Mouse (Mus musculus): ENCODE data around the gene Nav2. TPM values are rescaled to one million over a fixed set of nuclear protein-coding genes. Genes with fewer than 3 reads are reported as not detected.

Nav2 gene
- polyA plus RNA-seq, 1 experiment = 10.1 TPM

DNA sequence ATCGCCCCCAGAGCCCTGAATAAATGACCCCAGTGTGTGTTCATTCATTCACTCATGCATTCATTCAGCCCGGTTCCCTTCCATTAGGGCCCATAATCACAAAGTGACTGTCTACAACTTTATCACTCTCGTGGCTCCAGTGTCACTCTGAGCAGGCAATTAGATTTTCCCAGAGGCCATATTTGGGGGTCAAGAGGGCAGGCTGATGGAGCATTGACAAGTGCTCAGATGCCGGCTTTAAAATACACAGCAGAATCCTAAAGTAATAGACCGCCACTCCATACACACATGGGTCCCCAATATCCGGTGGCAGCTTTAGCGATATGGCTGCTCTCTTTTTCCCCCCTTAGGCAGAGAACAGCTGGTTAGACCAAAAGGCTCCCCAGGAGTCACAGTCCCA is 74.1 kb downstream of the Nav2 start:
- H3K27ac ChIP-seq (replicated peaks; ENCODE audit: low read depth, low read length) = no peak overlapping the region
- no peaks in the 10 kb centered on the region; the same call in 1 of the 2 replicates for H3K4me1 ChIP-seq (ENCODE audit: control insufficient read depth, insufficient read depth, insufficient read length, low read length)
- no peak overlapping the region for H3K4me3 ChIP-seq (ENCODE audit: insufficient read depth, low read depth, low read length)

DNA sequence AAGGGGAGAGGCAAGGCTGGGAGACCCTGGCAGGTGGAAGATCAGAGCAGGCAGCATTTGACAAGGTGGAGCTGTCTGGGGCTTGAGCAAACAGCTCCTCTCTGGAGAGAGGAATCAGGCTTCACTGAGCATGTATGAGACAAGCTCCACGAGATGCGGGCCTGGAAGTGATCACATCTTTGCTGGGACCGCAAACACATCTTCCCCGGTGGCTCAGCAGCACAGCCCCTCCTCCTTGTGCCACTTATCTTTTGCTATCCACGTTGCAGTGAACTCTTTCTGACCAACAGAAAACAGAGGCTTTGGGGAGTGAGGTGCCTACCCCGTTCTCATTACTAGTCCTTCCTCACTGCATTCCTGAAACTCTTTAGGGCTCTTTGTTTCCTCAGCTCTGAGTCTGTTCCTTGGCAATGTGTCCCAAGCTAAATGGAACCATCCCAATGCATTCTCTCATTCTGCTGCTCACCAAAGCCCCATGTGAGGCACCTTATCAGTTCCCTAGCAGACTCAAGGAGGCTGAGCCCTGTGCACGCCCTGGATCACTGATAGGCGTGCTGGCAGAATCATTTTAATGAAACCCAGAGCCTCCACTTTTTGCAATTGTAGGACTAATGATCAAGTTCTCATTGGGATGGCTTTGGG is 83.5 kb downstream of the Nav2 start:
- no peak overlapping the region for H3K27ac ChIP-seq (replicated peaks; ENCODE audit: low read depth, low read length)
- no peak overlapping the region for H3K4me3 ChIP-seq (ENCODE audit: insufficient read depth, low read depth, low read length)
- H3K4me1 ChIP-seq (ENCODE audit: control insufficient read depth, insufficient read depth, insufficient read length, low read length) = no peaks in the 10 kb centered on the region

DNA sequence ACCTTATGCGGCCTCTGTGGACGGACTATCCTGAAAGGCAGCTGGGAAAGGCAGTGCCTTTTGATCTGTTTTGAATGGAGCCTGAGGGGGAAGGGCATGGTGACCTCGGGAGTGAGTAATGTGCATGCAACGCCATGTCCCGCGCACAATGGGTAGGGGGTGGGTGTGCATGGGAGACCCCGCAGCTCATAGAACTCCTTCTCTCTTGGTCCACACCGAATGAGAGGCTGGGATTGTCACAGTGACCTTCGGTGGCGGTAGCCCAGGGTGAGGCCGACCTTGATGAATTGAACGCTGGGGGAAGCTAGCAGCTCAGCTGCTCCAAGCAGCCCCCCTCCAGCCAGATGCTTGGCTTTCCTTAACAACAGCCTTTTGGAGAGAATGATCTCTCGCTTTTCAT is 86.7 kb downstream of the Nav2 start:
- H3K4me1 ChIP-seq (ENCODE audit: control insufficient read depth, insufficient read depth, insufficient read length, low read length) = peaks cover 7% of the 10 kb centered on the region; the same call in 1 of the 2 replicates
- H3K27ac ChIP-seq (replicated peaks; ENCODE audit: low read depth, low read length) = no peak overlapping the region
- no peak overlapping the region for H3K4me3 ChIP-seq (ENCODE audit: insufficient read depth, low read depth, low read length)

DNA sequence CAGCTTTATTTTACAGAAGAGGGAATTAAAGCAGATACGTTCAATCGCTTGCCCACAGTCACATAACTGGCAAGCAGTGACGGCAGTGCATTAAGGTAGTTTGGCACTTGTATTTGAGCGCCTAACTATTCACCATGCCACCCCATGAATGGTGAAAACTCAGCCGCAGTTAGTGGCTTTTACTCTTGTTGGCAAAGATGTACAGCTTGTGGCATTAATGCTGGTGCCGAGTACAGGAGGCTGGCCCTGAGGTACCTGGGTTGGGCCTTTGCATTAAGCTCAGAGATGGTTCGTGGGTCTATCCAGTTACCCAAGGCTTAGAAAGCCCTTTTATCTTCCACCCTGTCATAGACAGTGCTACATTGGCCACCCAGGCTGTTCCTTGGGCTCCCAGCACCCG is 87.2 kb downstream of the Nav2 start:
- Histone ChIP-seq H3K4me3 (ENCODE audit: insufficient read depth, low read depth, low read length) (no peak overlapping the region), H3K4me1 (ENCODE audit: control insufficient read depth, insufficient read depth, insufficient read length, low read length) (peaks cover 7% of the 10 kb centered on the region; the same call in 1 of the 2 replicates), H3K27ac (replicated peaks; ENCODE audit: low read depth, low read length) (no peak overlapping the region)

DNA sequence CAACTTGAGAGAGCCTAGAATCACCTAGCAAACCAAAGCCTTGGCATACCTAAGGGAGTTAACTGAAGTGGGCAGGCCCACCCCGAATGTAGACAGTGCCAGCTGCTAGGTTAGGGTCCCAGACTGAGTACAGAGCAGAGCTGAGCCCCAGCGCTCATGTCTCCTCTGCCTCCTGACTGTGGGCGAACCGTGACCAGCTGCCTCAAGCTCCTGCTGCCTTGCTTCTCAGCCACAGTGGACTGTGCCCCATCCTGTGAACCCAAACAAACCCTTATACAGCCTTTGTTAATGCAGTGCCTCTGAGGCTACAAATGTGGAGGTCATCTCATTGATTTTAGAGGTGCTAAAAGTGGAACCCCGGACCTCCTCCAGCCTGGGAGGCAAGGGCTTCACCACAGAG is 88.3 kb downstream of the Nav2 start:
- peaks cover 7% of the 10 kb centered on the region; the same call in 1 of the 2 replicates for H3K4me1 ChIP-seq (ENCODE audit: control insufficient read depth, insufficient read depth, insufficient read length, low read length)
- H3K27ac ChIP-seq (replicated peaks; ENCODE audit: low read depth, low read length) = no peak overlapping the region

DNA sequence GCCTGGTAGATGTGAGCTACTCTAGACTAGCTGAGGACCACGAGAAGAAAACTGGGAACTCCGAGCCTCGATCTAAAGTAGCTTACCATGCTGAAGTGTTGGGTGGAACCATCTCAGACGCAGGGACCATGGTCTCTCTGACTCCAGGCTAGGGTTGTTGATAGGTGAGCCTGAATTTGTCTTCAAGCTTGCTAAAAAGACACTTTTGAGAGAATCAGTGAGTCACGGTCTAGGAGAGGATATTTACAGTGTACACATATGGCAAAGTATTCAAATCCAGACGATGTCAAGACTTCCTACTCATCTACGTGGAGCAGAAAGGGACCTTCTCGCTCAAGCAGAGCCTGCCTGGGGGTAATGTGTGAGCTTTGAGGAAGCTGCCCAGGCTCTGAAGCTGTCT is 89.6 kb downstream of the Nav2 start:
- no peak overlapping the region for H3K27ac ChIP-seq (replicated peaks; ENCODE audit: low read depth, low read length)
- H3K4me1 ChIP-seq (ENCODE audit: control insufficient read depth, insufficient read depth, insufficient read length, low read length) = peaks cover 7% of the 10 kb centered on the region; the same call in 1 of the 2 replicates
- H3K4me3 ChIP-seq (ENCODE audit: insufficient read depth, low read depth, low read length) = no peak overlapping the region

More for the DNA sequence above, 88.3 kb downstream of the Nav2 start:
- no peak overlapping the region for H3K4me3 ChIP-seq (ENCODE audit: insufficient read depth, low read depth, low read length)

DNA sequence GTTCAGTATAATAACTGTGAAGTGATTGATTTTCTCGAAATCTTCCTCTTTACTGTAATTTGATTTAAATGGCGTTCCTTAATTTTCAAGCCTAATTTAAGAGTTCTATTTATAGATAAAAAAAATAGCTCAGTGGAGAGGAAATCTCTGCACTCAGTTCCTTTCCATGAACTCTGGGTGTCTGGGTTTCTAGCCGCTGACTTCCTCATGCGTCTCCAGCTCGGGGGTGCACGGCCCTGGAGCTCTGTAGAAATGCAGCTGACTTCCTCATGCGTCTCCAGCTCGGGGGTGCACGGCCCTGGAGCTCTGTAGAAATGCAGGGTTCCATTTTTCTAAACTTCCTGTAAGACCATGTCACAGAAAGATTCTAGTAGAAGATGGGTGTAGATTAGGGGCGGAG is 90.1 kb downstream of the Nav2 start:
- no peak overlapping the region for H3K27ac ChIP-seq (replicated peaks; ENCODE audit: low read depth, low read length)
- peaks cover 7% of the 10 kb centered on the region; the same call in 1 of the 2 replicates for H3K4me1 ChIP-seq (ENCODE audit: control insufficient read depth, insufficient read depth, insufficient read length, low read length)
- no peak overlapping the region for H3K4me3 ChIP-seq (ENCODE audit: insufficient read depth, low read depth, low read length)

DNA sequence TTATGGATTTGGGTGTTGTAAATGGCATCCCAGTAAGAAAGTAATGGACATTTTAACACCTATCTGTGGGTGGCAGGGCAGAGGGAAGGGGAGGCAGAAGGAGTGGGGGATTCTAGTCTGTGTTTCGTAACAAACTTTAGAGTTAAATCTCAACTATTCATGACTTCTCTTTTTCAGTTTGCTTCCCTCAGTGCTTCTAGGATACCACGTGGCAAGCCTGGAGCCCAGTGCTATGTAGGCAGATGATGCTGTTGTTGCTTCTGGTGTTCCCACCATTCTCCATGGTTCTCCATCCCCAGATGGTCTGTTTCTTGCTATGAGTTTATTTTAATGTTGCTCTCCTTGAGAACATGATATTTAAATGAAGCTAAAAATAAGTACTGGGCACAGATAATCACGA is 92.3 kb downstream of the Nav2 start:
- H3K27ac ChIP-seq (replicated peaks; ENCODE audit: low read depth, low read length) = no peak overlapping the region

DNA sequence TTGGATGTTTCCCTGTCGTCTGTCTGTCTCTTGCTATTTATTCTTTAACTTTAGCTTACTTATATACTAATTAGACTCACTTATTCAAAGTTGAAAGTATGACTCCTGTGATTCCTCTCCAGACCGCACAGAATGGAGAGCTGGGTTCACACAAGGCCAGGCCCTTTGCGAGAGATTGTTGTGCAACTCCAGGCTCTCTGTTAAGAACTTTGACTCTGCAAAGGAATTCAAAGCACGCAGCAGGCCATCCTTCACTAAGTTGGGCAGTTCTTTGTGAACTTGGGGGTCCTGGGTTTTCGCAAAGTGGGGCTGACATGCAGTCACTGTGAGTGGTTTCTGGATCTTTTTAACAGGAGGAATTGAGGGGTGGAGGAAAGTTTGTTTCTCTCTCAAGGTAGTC is 95.9 kb downstream of the Nav2 start:
- H3K4me3 ChIP-seq (ENCODE audit: insufficient read depth, low read depth, low read length) = no peak overlapping the region
- peak overlapping the region; percentile 61 for H3K27ac ChIP-seq (replicated peaks; ENCODE audit: low read depth, low read length)
- peaks cover 8% of the 10 kb centered on the region; the same call in 1 of the 2 replicates for H3K4me1 ChIP-seq (ENCODE audit: control insufficient read depth, insufficient read depth, insufficient read length, low read length)

More for the DNA sequence above, 92.3 kb downstream of the Nav2 start:
- Histone ChIP-seq H3K4me3 (ENCODE audit: insufficient read depth, low read depth, low read length) (no peak overlapping the region), H3K4me1 (ENCODE audit: control insufficient read depth, insufficient read depth, insufficient read length, low read length) (peaks cover 12% of the 10 kb centered on the region; the same call in 1 of the 2 replicates)

DNA sequence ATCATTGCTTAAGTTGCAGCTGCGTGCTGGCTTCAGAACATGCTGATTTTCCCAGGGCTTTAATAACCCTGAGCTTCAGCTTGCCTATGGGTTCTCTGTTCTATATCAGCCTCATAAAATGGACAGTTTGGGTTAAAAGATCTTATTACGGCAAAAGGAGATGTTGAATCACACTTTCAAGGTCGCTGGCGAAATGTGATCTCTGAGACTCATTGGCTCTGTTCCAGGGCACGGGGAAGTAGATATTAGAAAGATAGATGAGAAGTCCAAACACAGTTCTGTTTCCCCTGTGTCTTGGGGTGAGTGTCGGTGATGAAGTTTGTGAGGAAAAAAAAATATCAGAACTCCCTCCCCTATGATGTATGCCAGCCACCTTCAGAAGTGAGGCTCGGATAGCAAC is 98.4 kb downstream of the Nav2 start:
- Histone ChIP-seq H3K27ac (replicated peaks; ENCODE audit: low read depth, low read length) (no peak overlapping the region), H3K4me3 (ENCODE audit: insufficient read depth, low read depth, low read length) (no peak overlapping the region), H3K4me1 (ENCODE audit: control insufficient read depth, insufficient read depth, insufficient read length, low read length) (peaks cover 8% of the 10 kb centered on the region; the same call in 1 of the 2 replicates)

DNA sequence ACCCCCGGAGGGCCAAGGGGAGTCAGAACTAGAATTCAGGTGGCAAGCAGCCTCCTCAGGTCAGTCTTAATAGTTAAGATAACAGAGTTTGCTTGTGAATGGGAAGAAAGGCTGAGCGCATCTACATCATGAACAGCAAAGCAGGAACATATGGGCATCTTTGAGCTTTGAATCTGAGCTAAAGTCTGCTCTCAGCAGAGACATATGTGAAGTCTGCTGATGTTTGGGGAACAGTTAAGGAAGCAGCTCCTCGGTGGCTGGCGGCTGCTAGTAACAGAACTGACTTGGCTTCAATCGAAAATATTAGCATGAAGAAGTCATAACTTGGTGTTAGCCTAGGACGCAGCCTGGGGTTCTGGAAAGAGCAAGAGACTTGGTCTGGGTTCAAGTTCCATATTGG is 102.2 kb downstream of the Nav2 start:
- H3K27ac ChIP-seq (replicated peaks; ENCODE audit: low read depth, low read length) = no peak overlapping the region
- H3K4me1 ChIP-seq (ENCODE audit: control insufficient read depth, insufficient read depth, insufficient read length, low read length) = peaks cover 3% of the 10 kb centered on the region; the same call in 1 of the 2 replicates
- H3K4me3 ChIP-seq (ENCODE audit: insufficient read depth, low read depth, low read length) = no peak overlapping the region

DNA sequence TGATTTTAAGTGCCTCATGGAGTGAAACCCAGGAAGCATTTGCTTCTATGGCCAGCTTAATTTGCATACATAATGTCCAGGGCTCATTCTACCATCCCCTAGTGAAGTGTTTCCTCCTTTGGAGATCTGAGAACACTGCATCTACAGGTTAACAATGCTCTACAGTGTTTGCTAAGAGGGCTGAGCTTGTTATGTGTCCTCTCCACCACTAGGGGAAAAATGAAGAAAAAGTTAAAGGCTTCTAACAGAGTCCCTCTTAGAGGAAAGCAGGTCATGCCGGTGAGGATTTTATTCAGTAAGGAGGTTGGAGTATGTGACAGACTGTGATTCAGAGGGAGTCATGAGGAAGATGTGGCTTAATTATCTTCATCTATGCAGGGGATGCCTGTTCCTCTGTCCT is 103.5 kb downstream of the Nav2 start:
- Histone ChIP-seq H3K27ac (replicated peaks; ENCODE audit: low read depth, low read length) (no peak overlapping the region), H3K4me3 (ENCODE audit: insufficient read depth, low read depth, low read length) (no peak overlapping the region), H3K4me1 (ENCODE audit: control insufficient read depth, insufficient read depth, insufficient read length, low read length) (peaks cover 3% of the 10 kb centered on the region; the same call in 1 of the 2 replicates)

DNA sequence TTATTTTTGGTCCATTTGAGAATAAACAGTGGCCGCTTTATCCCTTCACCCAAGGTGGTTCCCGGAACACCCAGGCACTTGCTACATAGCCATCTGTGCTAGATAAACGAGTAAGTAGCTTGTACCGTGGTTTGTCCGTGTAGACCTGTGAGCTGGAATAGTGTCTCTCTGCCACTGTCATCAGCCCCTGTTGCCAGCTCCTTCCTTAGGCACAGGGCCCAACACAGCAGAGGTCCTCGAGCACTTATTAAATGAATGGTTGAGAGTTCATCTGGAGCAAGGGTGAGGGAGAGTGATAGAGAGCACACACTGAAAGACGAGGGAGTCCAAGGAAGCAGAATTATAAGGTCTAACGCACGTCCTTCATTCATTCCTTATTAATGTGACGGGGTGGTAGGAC is 106.0 kb downstream of the Nav2 start:
- Histone ChIP-seq H3K4me3 (ENCODE audit: insufficient read depth, low read depth, low read length) (no peak overlapping the region), H3K27ac (replicated peaks; ENCODE audit: low read depth, low read length) (no peak overlapping the region), H3K4me1 (ENCODE audit: control insufficient read depth, insufficient read depth, insufficient read length, low read length) (no peaks in the 10 kb centered on the region; the same call in 1 of the 2 replicates)

DNA sequence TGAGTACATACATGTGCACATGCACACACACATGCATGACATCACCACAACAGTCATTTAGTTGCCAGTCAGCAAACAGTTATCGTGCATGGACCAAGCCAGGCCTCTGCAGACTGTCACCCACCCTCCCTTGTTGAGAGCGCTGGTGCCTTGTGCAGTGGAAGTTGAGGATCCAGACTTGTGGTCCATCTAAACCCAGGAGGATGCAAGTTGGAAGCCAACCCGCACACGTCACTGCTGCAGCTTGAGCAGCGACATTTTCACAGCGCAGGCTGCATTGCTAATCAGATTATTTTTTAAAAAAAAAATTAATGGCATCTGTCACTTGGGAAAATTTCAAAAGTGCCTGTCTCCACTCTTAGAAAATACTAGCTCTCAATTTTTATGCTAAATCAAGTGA is 106.8 kb downstream of the Nav2 start:
- Histone ChIP-seq H3K27ac (replicated peaks; ENCODE audit: low read depth, low read length) (no peak overlapping the region), H3K4me1 (ENCODE audit: control insufficient read depth, insufficient read depth, insufficient read length, low read length) (no peaks in the 10 kb centered on the region; the same call in 1 of the 2 replicates), H3K4me3 (ENCODE audit: insufficient read depth, low read depth, low read length) (no peak overlapping the region)

DNA sequence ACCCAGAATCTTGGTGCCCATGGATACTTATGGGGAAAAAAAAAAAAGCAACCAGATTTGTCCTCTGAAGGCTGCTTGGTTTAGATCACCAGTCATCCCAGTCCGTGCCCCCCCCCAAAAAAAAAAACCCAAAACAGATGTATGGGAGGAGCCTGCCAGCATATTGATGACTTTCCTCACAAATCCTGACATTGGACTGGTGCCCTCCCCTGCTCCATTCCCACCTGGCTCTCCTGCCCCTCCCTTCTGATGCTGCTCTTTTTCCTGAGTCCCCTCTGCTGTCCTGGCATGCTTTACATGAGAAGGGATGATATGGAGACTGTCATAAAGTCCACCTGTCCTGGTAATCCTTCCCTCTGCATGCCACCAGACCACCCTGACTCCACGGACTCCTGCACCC is 107.6 kb downstream of the Nav2 start:
- H3K27ac ChIP-seq (replicated peaks; ENCODE audit: low read depth, low read length) = no peak overlapping the region
- no peak overlapping the region for H3K4me3 ChIP-seq (ENCODE audit: insufficient read depth, low read depth, low read length)
- no peaks in the 10 kb centered on the region; the same call in 1 of the 2 replicates for H3K4me1 ChIP-seq (ENCODE audit: control insufficient read depth, insufficient read depth, insufficient read length, low read length)

DNA sequence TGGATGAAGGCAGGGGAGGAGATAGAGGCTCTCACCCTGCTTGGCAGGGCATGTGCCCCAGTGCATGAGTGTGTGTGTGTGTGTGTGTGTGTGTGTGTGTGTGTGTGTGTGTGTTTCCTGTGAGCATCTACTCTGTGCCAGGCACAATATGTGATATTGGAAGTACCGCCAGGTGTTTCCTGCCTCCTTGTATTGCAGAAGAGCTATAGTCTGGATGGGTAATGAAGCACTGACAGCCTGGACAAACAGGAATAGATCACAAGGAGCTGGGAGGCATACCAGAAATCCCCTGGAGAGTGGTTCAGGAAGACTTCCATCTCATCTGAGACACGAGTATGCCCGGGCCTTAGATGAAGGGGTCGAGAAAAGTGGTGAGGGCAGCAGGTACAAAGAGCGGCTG is 109.3 kb downstream of the Nav2 start:
- H3K4me1 ChIP-seq (ENCODE audit: control insufficient read depth, insufficient read depth, insufficient read length, low read length) = no peaks in the 10 kb centered on the region; the same call in 1 of the 2 replicates
- H3K4me3 ChIP-seq (ENCODE audit: insufficient read depth, low read depth, low read length) = no peak overlapping the region
- H3K27ac ChIP-seq (replicated peaks; ENCODE audit: low read depth, low read length) = no peak overlapping the region
